Mouse (Mus musculus) intestine, embryonic 16.5 days (tissue): Measurements from ENCODE around the gene Glt28d2. TPM values are rescaled to one million over a fixed set of nuclear protein-coding genes. Genes with fewer than 3 reads are reported as not detected.

Experiments
- ATAC-seq: fragments of 200-750 bp; cut with Nextera tagmentation; 2 replicates; pipeline ENCODE4 v1.8.0; 2017; ENCODE audit warnings: moderate TSS enrichment, moderate library complexity
- H3K27ac ChIP-seq: fragments of 300-500 bp; sonication (generic); 2 replicates; pipeline ENCODE4 v1.5.1; 2014; ENCODE audit warnings: mild to moderate bottlenecking, low read length
- H3K27me3 ChIP-seq: fragments of 300-500 bp; sonication (generic); replicated peaks from 2 replicates; pipeline ENCODE4 v1.6.1; 2014; ENCODE audit warnings: low read length, control low read depth, mixed read lengths; ENCODE audit not compliant: control insufficient read depth, insufficient read depth
- H3K36me3 ChIP-seq: fragments of 300-500 bp; sonication (generic); 2 replicates; pipeline ENCODE4 v1.6.1; 2014; ENCODE audit warnings: low read length, control low read depth; ENCODE audit not compliant: control insufficient read depth, insufficient read depth
- H3K4me1 ChIP-seq: fragments of 300-500 bp; sonication (generic); 2 replicates; pipeline ENCODE4 v1.6.1; 2014; ENCODE audit warnings: low read length, control low read depth, mixed read lengths; ENCODE audit not compliant: control insufficient read depth, insufficient read depth
- H3K4me2 ChIP-seq: fragments of 300-500 bp; sonication (generic); 2 replicates; pipeline ENCODE4 v1.6.1; 2014; ENCODE audit warnings: low read depth, low read length, control low read depth
- H3K4me3 ChIP-seq: fragments of 300-500 bp; sonication (generic); 2 replicates; pipeline ENCODE4 v1.5.1; 2014; ENCODE audit warnings: mild to moderate bottlenecking, low read length
- H3K9ac ChIP-seq: fragments of 300-500 bp; sonication (generic); 2 replicates; pipeline ENCODE4 v1.6.1; 2014; ENCODE audit warnings: low read depth, low read length
- H3K9me3 ChIP-seq: fragments of 300-500 bp; sonication (generic); 2 replicates; pipeline ENCODE4 v1.6.1; 2016; ENCODE audit warnings: low read length, control low read depth; ENCODE audit not compliant: control insufficient read depth
- WGBS: fragments of 180-500 bp; shearing (Covaris S2); extraction: QIAGEN DNeasy Blood & Tissue Kit; methylation state at CpG from one replicate; pipeline ENCODE4 v1.1.7; 2014; 5-methylcytosine and 5-hydroxymethylcytosine counted together
- polyA plus RNA-seq: library from polyadenylated mRNA; unstranded; fragments of >200 nt; fragmentation: Nextera tagmentation; extraction: Ambion mirVana; gene quantifications from 2 replicates; pipeline ENCODE4 v1.2.1, GENCODE M21; 2015

The Glt28d2 gene
- polyA plus RNA-seq, 1 experiment from 2014 or later = 2.2 TPM

DNA sequence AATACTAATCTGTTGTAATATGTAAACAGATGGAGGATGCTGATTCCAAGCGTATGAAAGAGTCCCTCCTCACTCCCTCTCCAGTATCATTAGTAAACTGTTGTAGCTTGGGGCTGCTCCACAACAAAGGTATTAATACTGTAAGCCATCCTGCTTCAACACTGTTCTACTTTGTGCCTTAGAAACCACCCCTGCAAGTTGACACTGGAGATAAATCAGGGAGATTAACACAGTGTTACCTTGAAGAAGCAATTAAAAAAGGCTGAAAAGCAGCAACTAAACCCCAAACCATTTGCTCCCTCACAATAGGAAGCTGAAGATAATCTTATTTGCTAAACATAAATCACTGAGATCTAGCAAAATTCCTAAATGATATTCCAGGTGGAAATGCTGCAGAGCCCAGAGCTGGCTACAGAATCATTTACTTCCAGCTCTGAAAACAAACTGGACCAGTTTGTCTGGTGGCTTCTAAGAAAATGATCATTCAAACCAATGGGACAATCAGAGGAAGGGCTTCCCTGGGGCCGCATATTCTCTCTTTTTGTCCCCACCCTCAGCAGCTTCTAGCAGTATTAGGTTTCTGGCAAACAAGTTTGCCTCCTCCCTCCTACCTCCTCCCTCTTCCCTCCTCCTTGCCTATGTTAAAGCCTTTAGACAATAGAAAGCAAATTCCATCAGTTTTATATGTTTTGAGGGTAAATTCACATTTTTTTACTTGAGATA is 45.7 kb downstream of the Glt28d2 start:
- Histone ChIP-seq H3K36me3 (no peaks in the 10 kb centered on the region), H3K9me3 (no peaks in the 10 kb centered on the region), H3K4me2 (no peak overlapping the region), H3K4me3 (no peak overlapping the region), H3K9ac (no peak overlapping the region), H3K27ac (no peak overlapping the region), H3K27me3 (no peaks in the 10 kb centered on the region), H3K4me1 (0 out of 2 replicates have a peak, but pooled peaks cover 8% of the 10 kb centered on the region)
- 31% methylated on average over 2 of the region's 2 CpGs for WGBS
- no peak for ATAC-seq

DNA sequence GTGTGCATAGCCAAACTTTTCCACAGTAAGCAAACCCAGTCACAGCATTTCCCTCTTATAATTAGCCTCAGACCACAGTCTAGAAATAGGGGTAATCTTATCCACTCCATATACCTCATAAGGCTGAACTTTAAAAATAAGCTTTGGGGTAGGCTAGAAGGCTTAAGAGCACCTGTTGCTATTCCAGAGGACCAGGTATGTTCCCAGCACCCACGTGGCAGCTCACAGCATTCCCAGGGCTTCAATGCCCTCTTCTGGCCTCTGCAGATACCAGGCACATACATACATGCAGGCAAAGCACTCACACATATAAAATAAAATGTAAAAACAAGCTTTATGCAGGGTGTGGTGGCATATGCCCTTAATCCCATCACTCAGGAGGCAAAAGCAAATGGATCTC is 53.7 kb downstream of the Glt28d2 start:
- H3K27ac ChIP-seq = no peak overlapping the region
- WGBS = 69% methylated on average over 1 of the region's 1 CpGs
- ATAC-seq = no peak

DNA sequence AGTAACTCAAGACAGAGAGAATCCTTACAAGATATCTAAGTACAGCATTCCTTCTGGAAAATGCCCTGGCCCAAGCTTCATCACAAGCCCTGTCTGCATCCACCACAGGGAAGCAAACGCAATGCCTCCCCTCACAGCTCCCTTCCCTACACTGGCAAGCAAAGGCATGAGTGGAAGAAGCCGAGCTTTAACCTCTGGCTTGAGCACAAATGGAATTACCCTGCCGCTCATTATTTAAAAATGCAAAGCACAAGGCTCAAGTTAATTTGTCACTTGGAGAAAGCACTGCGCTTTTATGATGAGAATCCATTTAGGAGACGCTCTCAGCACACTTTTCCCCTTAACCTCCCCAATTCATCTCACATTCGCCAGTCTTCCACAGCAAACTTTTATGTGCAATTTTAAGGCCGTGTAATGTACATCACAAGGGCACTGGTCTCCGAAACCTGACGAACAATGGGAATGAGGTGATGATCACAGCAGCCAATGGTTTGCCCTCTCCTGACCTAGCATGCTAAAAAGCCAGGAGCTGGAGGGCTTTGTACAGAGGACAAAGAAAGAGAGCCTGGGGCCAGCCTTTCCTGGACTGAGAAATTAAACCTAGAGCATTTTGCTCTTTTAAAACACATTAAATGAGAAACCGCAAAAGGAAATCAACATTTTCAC is 54.7 kb downstream of the Glt28d2 start:
- WGBS = 78% methylated on average over 10 of the region's 10 CpGs
- Histone ChIP-seq H3K9me3 (no peaks in the 10 kb centered on the region), H3K27me3 (no peaks in the 10 kb centered on the region), H3K4me3 (no peak overlapping the region), H3K27ac (no peak overlapping the region), H3K4me1 (no peaks in the 10 kb centered on the region; the same call in 1 of the 2 replicates), H3K4me2 (no peak overlapping the region), H3K36me3 (no peaks in the 10 kb centered on the region), H3K9ac (no peak overlapping the region)
- ATAC-seq = no peak

More for the DNA sequence above, 53.7 kb downstream of the Glt28d2 start:
- Histone ChIP-seq H3K9me3 (no peaks in the 10 kb centered on the region), H3K4me2 (no peak overlapping the region), H3K36me3 (no peaks in the 10 kb centered on the region), H3K27me3 (no peaks in the 10 kb centered on the region), H3K4me1 (no peaks in the 10 kb centered on the region; the same call in 1 of the 2 replicates), H3K4me3 (no peak overlapping the region), H3K9ac (no peak overlapping the region)

DNA sequence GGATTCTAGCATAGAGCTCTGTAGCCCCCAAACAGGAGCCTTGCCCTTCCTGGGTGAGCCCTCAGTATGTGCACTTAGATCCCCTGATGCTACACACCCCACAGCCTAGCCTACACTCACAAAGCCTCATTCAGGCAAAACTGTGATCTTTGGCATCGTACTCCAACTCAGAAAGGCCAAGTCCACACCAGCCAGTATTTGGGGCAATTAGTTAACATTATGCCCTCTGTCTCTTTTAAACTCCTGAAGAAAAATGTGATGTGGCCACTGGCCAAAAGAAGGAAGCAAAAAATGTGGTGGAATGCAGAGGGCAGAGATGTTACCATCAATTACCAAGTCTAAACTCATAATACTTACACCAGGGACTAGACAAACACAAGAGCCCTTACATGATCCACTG is 55.5 kb downstream of the Glt28d2 start:
- no peak overlapping the region for H3K4me2 ChIP-seq
- no peaks in the 10 kb centered on the region for H3K9me3 ChIP-seq
- H3K36me3 ChIP-seq = no peaks in the 10 kb centered on the region
- H3K27me3 ChIP-seq = no peaks in the 10 kb centered on the region
- H3K4me3 ChIP-seq = no peak overlapping the region
- no peak overlapping the region for H3K27ac ChIP-seq
- 70% methylated on average over 1 of the region's 1 CpGs for WGBS
- no peak for ATAC-seq
- no peak overlapping the region for H3K9ac ChIP-seq
- H3K4me1 ChIP-seq = no peaks in the 10 kb centered on the region; the same call in 1 of the 2 replicates

DNA sequence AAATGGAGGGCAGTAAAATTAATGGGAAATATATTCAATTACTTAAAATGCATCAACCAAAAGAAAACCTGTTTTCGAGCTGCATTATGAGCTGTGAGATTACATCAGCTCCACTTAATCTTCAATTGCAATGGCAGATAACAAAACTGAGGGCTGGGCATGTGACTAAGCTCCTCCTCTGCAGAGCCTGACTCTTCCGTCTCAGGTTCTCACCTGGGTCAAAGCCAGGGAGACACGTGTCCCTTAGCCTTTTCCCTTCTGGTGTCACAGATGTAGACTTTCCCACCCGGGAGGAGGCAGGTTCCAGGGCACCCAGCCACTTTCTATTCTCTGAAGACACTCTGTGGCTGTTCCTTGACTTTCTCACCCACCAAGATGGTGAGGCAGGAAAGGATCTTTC is 58.3 kb downstream of the Glt28d2 start:
- no peaks in the 10 kb centered on the region for H3K27me3 ChIP-seq
- no peak for ATAC-seq
- WGBS = 57% methylated on average over 4 of the region's 4 CpGs
- H3K4me3 ChIP-seq = no peak overlapping the region
- no peak overlapping the region for H3K9ac ChIP-seq
- no peaks in the 10 kb centered on the region; the same call in 1 of the 2 replicates for H3K4me1 ChIP-seq
- H3K9me3 ChIP-seq = no peaks in the 10 kb centered on the region
- H3K4me2 ChIP-seq = no peak overlapping the region
- H3K27ac ChIP-seq = no peak overlapping the region
- no peaks in the 10 kb centered on the region for H3K36me3 ChIP-seq

DNA sequence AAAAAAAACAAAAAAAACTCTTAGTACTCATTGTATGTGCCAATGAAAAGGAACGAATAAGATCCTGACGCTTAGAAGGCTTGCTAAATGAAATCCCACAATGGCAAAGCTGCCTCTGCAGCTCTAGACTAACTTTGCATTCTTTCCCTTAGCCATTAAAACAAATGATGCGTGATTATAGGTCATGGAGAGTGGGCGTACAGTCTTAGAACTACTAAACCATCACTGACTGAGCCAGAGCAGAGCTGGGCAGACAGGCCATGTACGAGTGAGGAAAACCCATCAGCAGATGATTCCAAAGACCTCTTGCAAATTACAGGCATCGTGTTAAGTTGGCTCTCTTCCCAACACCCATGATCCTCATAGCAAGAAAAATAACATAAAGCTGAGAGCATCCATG is 59.5 kb downstream of the Glt28d2 start:
- no peak for ATAC-seq
- H3K4me3 ChIP-seq = no peak overlapping the region
- H3K4me2 ChIP-seq = no peak overlapping the region
- H3K9ac ChIP-seq = no peak overlapping the region
- H3K27ac ChIP-seq = no peak overlapping the region
- no peaks in the 10 kb centered on the region; the same call in 1 of the 2 replicates for H3K4me1 ChIP-seq
- WGBS = 78% methylated on average over 6 of the region's 6 CpGs
- no peaks in the 10 kb centered on the region for H3K9me3 ChIP-seq
- no peaks in the 10 kb centered on the region for H3K27me3 ChIP-seq
- no peaks in the 10 kb centered on the region for H3K36me3 ChIP-seq

DNA sequence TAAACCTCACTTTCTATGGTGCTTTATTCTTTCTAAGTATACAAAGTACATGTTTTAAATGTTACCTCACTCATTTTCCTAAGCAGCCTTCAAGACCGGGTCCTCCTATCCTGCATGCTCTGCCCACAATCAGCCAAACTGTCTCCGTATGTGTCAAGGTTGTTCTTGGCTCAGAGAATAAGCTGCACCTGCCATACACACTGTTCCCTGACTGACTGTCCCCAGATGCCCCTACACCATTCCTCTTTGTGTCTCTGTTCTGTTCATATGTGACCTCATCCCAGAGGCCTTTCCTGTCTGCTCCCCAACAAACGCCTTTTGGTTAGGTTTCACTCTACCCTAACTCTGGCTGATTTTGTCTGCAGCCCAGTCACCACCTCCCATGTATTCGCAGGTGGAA is 60.0 kb downstream of the Glt28d2 start:
- Histone ChIP-seq H3K9me3 (no peaks in the 10 kb centered on the region), H3K9ac (no peak overlapping the region), H3K4me2 (no peak overlapping the region), H3K36me3 (no peaks in the 10 kb centered on the region), H3K4me3 (no peak overlapping the region), H3K27ac (no peak overlapping the region), H3K4me1 (no peaks in the 10 kb centered on the region), H3K27me3 (no peaks in the 10 kb centered on the region)
- no peak for ATAC-seq
- 68% methylated on average over 4 of the region's 4 CpGs for WGBS

DNA sequence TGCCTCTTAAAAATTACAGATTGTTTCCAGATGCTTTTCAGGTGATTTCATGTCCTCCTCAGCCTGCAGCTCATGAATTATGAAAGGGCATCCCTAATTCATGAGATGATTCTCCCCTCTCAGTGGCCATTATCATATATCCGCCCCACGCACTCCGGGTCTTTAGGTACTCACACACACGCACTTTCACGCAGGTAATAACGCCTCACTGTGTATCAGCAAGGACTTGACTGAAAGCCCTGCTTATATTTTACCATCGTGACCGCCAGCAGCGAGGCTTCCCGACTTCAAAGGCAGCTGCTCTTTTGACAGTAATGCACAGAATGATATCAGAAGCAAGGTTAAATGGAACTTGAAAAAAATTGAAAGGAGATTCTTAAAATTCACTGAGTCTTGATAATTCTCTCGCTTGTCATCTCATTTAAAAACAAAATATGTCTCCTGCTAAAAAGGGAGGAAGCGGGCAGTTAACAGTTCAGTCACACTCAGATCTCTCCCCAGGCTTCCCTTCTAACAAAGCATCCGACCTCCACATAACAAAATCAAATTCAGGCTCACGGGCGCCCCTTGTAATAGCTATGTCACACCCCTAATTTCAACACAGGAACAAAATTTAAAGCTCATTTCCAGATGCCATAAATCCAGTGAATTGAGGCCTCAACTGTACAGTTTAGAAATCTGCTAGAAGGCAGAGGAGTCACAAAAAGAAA is 66.3 kb downstream of the Glt28d2 start:
- no peaks in the 10 kb centered on the region for H3K27me3 ChIP-seq
- no peak overlapping the region for H3K27ac ChIP-seq
- no peaks in the 10 kb centered on the region for H3K36me3 ChIP-seq
- H3K4me2 ChIP-seq = no peak overlapping the region
- ATAC-seq = no peak
- WGBS = 71% methylated on average over 15 of the region's 15 CpGs
- no peaks in the 10 kb centered on the region for H3K4me1 ChIP-seq
- H3K9ac ChIP-seq = no peak overlapping the region
- H3K4me3 ChIP-seq = no peak overlapping the region
- no peaks in the 10 kb centered on the region for H3K9me3 ChIP-seq
